Mouse (Mus musculus) erythroblast, embryonic 14.5 days (primary cell): ENCODE measurements around the gene Olfr978.
"Not testable (repeated sequence)": the region's sequence is repeated elsewhere in the genome, so short reads cannot be mapped to it uniquely, and the experiment has no call there.

Source experiments
- GATA1 ChIP-seq: IDR thresholded peaks from 2 replicates; pipeline ENCODE4 v1.6.1; 2012; ENCODE audit warnings: low read length, inconsistent platforms, mixed read lengths
- TAL1 ChIP-seq: IDR thresholded peaks from 3 replicates; pipeline ENCODE4 v1.6.1; 2012; ENCODE audit warnings: low read length, inconsistent platforms, mixed read lengths

- not testable (repeated sequence) for TF ChIP-seq GATA1, TAL1
Observed at GRCm38 (mm10) chr9:39976581-39977145, 15.2 kb upstream of the Olfr978 start.
